Mouse (Mus musculus): Measurements from ENCODE around the gene Htatip2. TPM values are rescaled to one million over a fixed set of nuclear protein-coding genes. Genes with fewer than 3 reads are reported as not detected.

The Htatip2 gene
- total RNA-seq (2021), result 36.6 and 42.5 TPM in 2 replicates
- long read RNA-seq, transcript Htatip2-202 (6 exons, 1,338 nt), result major isoform, 22 of 68 reads
- long read RNA-seq, partial matches to known transcripts, result 15 of 68 reads
- long read RNA-seq, other reads (novel, unspliced or antisense), result 28 of 68 reads

GRCm38 (mm10) chr7:49758934-49759571 is at the start of gene Htatip2:
Gene Htatip2 (plus strand): TSS chr7:49759115.
- peak; percentile 73 for DNase-seq

DNA sequence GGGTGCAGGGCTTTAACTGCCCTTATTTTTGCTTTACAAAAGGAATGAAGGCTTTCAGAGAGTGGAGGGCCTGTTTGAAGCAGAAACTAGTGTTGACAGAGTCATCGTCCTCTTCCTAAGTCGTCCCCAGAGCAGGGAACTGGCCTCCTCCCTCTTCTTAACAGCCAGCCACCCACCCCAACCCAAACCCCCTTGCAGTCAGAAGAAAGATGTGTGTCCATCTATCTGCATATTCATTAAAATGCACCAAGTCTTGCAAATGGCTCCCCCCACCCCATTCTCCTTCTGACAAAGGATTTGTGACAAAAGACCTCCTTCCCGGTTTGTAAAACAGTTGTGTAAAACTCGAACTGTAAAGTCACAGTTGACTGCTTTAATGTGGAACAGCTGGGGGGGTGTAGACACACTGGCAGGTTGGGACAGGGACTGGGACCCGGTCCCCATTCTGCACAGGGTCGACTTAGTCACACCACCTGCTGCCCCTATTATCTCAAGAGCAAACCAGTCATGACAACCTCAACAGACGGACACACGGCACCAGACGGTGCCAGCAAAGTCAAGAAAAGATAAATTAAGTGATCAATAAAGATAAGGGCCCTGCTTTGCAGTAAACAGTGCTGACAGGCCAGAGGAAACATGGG is 49.4 kb upstream of the Htatip2 start:
- no peak for DNase-seq

GRCm38 (mm10) chr7:49717942-49718733 is 40.8 kb upstream of the Htatip2 start:
- no peak for DNase-seq

- DNase-seq, result no peak
These were observed 24.6 kb upstream of the Htatip2 start for GRCm38 (mm10) chr7:49734342-49734741.

DNA sequence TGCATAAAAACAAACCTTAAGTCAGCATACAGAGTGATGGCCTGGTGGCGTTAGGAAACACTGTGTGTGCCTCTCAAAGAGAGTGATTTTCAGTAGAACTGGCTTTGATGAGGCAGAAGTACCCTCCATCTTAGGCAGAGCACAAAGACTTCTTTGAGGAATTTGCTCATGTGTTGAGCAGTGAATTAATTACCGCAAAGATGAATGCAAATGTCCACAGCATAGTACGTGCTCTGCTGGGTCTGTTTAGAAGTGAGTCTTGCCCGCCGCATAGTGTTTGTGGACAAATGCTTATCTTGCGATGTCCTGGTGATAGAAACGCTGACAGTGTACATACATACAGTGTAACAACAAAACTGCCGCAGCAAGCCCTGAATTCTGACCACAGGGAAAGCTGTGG is 19.5 kb upstream of the Htatip2 start:
- no peak for DNase-seq

GRCm38 (mm10) chr7:49741474-49741873 is 17.4 kb upstream of the Htatip2 start:
- DNase-seq, result no peak

- no peak for DNase-seq
These were observed 17.0 kb upstream of the Htatip2 start for GRCm38 (mm10) chr7:49741923-49742322.

DNA sequence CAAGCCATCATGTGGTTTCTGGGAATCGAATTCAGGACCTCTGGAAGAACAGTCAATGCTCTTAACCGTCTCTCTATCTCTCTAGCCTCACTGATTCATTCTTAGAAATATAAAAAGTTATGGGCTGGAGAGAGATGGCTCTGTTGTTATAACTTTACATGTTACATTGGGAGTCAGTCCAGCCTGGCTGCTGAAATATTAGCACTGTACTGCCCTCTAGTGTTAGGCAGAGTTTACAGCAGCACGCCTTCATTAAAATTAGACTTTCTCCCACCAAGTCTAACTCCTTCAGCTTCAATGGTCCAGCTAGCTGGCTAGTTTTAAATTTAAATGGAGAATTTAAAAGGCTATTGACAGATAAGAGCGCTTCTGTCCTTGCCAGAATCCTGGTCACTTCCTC is 7.8 kb upstream of the Htatip2 start:
- peak; percentile 14 for DNase-seq

DNA sequence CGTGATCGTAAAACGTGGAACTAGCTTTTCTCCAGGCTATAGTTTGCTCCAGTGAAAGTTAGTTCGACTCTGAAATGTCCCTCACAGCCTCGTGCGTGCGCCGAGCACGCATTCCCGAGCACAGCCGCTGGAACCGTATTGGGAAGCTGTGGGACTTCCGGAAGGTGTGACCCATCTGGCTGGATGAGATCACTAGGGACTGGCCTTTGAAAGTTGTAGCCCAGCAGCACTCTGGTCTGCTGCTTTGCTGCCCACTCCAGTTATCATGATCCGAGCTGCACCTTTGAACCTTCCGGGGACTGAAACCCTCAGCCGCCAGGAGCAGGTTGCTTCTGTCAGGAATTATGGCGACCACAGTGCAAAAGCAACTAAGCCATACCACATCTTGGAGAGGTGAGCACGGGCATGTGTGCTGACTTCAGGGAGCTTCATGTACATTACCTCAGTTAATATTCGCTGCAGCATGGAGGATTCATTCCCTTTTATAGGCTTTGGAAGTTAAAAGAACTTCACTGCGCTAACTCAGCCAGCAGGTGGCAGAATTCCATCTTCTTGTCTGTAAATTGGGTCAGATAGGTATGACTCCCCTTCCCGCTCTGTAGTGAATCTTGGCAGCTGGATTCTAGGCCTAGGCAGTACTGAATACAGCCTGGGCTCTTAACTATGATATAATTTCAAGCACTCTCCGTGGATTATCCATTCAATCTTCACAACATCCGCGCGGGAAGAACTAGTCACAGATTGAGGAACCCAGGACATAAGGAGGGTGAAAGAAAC is 6.0 kb upstream of the Htatip2 start:
- peak; percentile 36 for DNase-seq

- DNase-seq, result peak; percentile 54
These were observed 4.1 kb upstream of the Htatip2 start for GRCm38 (mm10) chr7:49754767-49755166.

GRCm38 (mm10) chr7:49762605-49763004 is 3.7 kb downstream of the Htatip2 start:
- DNase-seq, result peak; percentile 80

GRCm38 (mm10) chr7:49764011-49764716 is 5.2 kb downstream of the Htatip2 start:
- DNase-seq, result peak; percentile 45

GRCm38 (mm10) chr7:49766166-49766565 is 7.3 kb downstream of the Htatip2 start:
- DNase-seq, result no peak

DNA sequence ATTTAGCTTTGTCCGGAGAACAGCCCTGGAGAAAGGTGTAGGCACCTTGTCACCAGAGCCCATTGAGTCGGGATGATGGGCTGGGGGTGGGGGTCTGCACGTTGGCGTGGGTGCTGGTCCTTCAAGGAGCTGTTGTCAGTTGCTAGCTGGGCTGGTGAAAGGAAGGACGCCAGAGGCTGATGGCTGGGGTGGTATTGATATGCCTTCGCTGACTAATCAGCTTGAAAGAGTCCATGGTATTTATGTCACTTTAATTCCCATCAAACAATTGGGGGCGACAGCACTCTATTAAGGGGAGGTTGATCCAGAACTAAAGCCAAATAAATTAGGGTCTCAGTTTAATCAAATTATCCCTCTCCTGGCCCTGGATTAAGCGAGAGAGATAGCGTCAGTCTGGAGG is 9.6 kb downstream of the Htatip2 start:
- no peak for DNase-seq

DNA sequence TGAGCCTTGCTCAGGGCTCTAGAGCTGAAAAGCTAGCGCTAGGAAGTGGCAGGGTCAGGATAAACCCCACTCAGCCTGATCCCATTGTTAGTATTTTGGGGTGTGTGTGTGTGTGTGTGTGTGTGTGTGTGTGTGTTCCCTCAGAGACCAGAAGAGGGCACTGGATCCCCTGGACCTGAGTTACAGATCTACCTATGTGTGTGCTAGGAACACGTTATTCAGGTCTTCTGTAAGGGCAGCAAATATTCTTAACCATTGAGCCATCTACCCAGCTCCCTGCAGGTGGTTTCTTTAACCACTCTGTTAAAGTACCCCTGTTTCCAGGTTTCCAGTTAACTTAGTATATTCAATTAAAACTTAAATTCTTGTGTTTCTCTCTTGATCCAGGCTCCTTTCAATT is 15.5 kb downstream of the Htatip2 start:
- DNase-seq, result no peak

GRCm38 (mm10) chr7:49777585-49777984 is 18.7 kb downstream of the Htatip2 start:
- no peak for DNase-seq

DNA sequence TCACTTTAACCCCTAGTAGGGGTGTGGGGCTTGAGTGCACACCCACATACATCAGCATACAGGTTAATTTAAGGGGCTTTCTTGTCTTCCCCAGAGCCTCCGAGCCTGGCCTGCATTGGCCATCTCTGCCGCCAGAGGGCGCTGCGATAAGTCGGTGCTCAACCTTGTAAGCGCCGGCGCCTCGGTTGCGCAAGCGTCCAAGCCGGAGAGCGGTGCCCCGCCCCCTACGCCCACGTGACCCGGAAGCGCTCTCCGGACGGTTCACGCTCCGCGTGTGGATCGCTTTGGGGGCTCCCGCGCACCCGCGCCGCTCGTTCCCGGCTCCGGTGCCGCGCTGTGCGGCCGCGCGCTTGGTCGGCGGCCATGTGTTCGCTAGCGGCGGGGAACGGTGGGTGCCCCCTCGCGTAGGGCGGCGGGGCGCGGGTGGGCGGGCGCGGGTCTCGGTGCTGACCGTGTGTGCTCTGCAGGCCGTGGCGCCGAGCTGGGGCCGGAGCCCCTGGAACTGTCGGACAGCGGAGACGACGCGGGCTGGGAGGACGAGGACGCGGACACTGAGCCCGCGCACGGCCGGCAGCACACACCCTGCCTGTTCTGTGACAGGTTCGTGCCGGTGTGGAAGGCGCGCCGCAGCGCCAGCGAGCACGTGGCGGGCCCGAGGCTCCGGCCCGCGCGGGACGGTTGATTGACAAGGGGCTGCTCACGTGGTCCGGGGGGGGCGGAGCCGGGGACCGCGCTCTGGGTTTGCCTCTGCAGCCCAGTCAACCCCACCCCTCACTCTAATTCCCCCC is 19.4 kb downstream of the Htatip2 start, which contains the start of gene Prmt3:
Prmt3 (plus strand) TSS at position 233 of the 788 bp plus-strand sequence.
- DNase-seq, result peak; percentile 99

DNA sequence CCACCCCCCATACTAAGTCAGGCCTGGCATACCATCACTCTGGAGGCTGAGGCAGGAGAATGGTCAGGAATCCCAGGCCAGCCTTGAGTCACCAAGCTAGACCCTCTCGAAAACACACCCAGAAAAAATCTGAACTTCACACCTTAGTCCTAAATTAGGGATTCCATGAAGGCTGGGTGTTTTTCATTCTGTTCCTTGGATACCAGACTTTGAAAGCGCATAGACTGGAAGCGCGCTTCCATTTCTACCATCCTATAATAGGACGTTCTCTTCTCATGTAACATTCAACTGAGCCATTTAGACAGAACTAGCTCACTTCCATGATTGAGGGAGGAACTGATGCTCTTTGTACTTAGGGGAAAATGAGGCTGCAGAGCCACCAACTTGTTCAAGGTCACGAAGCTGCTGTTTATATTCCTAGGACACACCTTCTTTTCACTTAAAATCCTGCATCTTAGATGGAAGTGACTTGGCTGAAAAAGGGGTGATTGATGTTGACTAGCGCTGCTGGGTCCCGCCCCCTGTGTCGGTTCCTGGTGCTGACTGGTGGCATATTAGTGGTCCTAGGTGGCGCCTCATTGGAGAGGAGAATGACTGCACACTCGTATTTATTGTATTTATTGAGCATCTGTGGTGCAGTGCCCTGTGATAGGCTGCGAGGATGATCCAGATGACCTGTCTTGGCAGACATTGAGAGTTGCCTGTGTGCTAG is 20.1 kb downstream of the Htatip2 start:
- no peak for DNase-seq

- no peak for DNase-seq
These were observed 24.1 kb downstream of the Htatip2 start for GRCm38 (mm10) chr7:49783017-49783416.

GRCm38 (mm10) chr7:49785141-49785540 is 26.2 kb downstream of the Htatip2 start:
- DNase-seq, result peak; percentile 33
